Mouse (Mus musculus) E14TG2a.4 (cell line): ENCODE results near the gene 1700015F17Rik.

ENCODE experiments used
- H3K27me3 ChIP-seq: 2 replicates; pipeline ENCODE4 v1.6.1; 2014; ENCODE audit warnings: low read length, control low read depth; ENCODE audit not compliant: insufficient read depth
- H3K36me3 ChIP-seq: 2 replicates; pipeline ENCODE4 v1.6.1; 2014; ENCODE audit warnings: low read length, control low read depth; ENCODE audit not compliant: insufficient read depth
- H3K4me1 ChIP-seq: replicated peaks from 2 replicates; pipeline ENCODE4 v1.6.1; 2014; ENCODE audit warnings: low read depth, low read length, control low read depth
- H3K4me3 ChIP-seq: replicated peaks from 2 replicates; pipeline ENCODE4 v1.5.1; 2014; ENCODE audit warnings: mild to moderate bottlenecking, low read length
- H3K9me3 ChIP-seq: 2 replicates; pipeline ENCODE4 v1.6.1; 2014; ENCODE audit warnings: low read length, control low read depth
- CTCF ChIP-seq: conservative IDR thresholded peaks from 2 replicates; pipeline ENCODE4 v1.5.1; 2014; ENCODE audit warnings: low read length
- NANOG ChIP-seq: IDR thresholded peaks from 2 replicates; pipeline ENCODE4 v1.6.1; 2014; ENCODE audit warnings: borderline replicate concordance, low read length, mixed read lengths
- POU5F1 ChIP-seq: IDR thresholded peaks from 2 replicates; pipeline ENCODE4 v1.6.1; 2014; ENCODE audit warnings: low read length, borderline replicate concordance

1700015F17Rik gene

GRCm38 (mm10) chr5:5504456-5504855 is 25.5 kb upstream of the 1700015F17Rik start:
- Histone ChIP-seq H3K36me3 (peaks cover 25% of the 10 kb centered on the region), H3K4me3 (peak overlapping the region; percentile 56), H3K4me1 (peaks cover 44% of the 10 kb centered on the region), H3K9me3 (no peaks in the 10 kb centered on the region), H3K27me3 (no peaks in the 10 kb centered on the region)
- no peak for TF ChIP-seq NANOG
- no peak for TF ChIP-seq POU5F1
- TF ChIP-seq CTCF: no peak

- H3K36me3 ChIP-seq: peaks cover 25% of the 10 kb centered on the region
- no peaks in the 10 kb centered on the region for H3K9me3 ChIP-seq
These were observed 24.4 kb upstream of the 1700015F17Rik start for GRCm38 (mm10) chr5:5503381-5503780.

DNA sequence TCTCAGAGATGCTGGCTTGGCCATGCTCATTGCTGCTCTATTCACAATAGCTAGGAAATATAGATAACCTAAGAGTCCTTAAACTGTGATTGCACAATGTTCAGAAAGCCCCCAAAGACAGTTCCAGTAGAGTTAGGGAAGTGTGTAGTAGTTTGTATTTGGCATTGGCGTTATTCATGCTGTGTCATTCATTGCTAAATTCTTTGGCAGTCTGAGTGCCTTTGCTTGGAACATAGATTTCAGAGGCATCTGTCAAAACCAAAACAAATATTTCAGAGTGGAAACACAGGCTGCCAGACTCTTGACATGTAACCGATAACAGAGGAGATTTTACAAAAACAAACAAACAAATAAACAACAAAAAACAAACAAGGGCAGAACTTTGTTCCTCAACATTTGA is 22.6 kb upstream of the 1700015F17Rik start:
- no peak overlapping the region for H3K4me3 ChIP-seq
- no peaks in the 10 kb centered on the region for H3K9me3 ChIP-seq
- H3K36me3 ChIP-seq: peaks cover 8% of the 10 kb centered on the region
- TF ChIP-seq POU5F1 (no peak), CTCF (no peak), NANOG (no peak)
- H3K27me3 ChIP-seq: no peaks in the 10 kb centered on the region
- H3K4me1 ChIP-seq: peaks cover 17% of the 10 kb centered on the region

More at GRCm38 (mm10) chr5:5503381-5503780, 24.4 kb upstream of the 1700015F17Rik start:
- no peaks in the 10 kb centered on the region for H3K27me3 ChIP-seq
- H3K4me1 ChIP-seq: peaks cover 35% of the 10 kb centered on the region
- no peak overlapping the region for H3K4me3 ChIP-seq
- TF ChIP-seq CTCF (no peak), POU5F1 (no peak), NANOG (no peak)

- Histone ChIP-seq H3K4me1 (no peaks in the 10 kb centered on the region; the same call in 1 of the 2 replicates), H3K27me3 (peaks cover 3% of the 10 kb centered on the region; the same call in 1 of the 2 replicates), H3K4me3 (no peak overlapping the region), H3K36me3 (no peaks in the 10 kb centered on the region), H3K9me3 (no peaks in the 10 kb centered on the region)
- TF ChIP-seq NANOG: no peak
- no peak for TF ChIP-seq CTCF
- TF ChIP-seq POU5F1: no peak
These were observed 17.4 kb upstream of the 1700015F17Rik start for GRCm38 (mm10) chr5:5496393-5496792.

DNA sequence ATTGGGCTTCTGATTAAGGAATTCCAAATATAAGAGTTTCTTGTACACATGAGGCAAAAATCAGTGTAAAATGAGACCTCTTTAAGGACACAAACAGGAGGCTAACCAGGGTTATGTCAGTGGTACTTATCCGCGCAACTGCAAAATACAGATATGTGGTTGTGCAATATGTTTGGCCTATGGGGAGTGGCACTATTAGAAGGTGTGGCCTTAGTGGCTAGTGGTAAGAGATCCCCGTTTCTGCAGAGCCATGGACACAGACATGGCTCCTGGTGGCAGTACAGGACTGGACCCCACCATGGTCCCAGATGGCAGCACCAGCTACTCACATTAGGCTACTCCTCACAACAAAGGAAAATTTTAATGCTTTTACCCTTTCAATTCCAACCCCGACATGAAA is 16.1 kb upstream of the 1700015F17Rik start:
- H3K4me1 ChIP-seq: no peaks in the 10 kb centered on the region; the same call in 1 of the 2 replicates
- H3K36me3 ChIP-seq: no peaks in the 10 kb centered on the region
- peaks cover 3% of the 10 kb centered on the region; the same call in 1 of the 2 replicates for H3K27me3 ChIP-seq
- H3K4me3 ChIP-seq: no peak overlapping the region
- TF ChIP-seq CTCF (no peak), POU5F1 (no peak), NANOG (no peak)
- H3K9me3 ChIP-seq: no peaks in the 10 kb centered on the region

GRCm38 (mm10) chr5:5494269-5495005 is 15.5 kb upstream of the 1700015F17Rik start:
- TF ChIP-seq NANOG (no peak), CTCF (peak; percentile 70)
- Histone ChIP-seq H3K36me3 (no peaks in the 10 kb centered on the region), H3K4me3 (no peak overlapping the region), H3K27me3 (peaks cover 3% of the 10 kb centered on the region; the same call in 1 of the 2 replicates), H3K9me3 (no peaks in the 10 kb centered on the region), H3K4me1 (no peaks in the 10 kb centered on the region; the same call in 1 of the 2 replicates)

DNA sequence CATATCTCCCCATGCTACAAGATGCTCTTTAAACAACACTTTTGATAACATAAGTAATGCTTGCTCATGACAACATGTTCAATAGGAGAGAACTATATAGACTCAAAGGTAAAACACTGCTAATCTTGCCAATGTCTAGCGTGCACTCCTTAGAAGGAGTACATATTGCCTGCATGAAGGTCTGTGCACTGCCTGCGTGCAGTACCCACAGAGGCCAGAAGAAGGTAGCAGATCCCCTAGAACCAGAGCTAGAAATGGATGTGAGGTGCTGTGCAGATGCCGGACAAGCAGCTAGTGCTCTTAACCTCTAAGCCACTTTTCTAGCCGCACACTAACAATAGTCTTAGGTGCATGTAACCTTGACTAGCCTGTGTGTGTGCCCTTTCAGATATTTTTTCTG is 13.2 kb upstream of the 1700015F17Rik start:
- Histone ChIP-seq H3K4me1 (no peaks in the 10 kb centered on the region; the same call in 1 of the 2 replicates), H3K4me3 (no peak overlapping the region), H3K36me3 (no peaks in the 10 kb centered on the region), H3K9me3 (no peaks in the 10 kb centered on the region), H3K27me3 (peaks cover 3% of the 10 kb centered on the region; the same call in 1 of the 2 replicates)
- no peak for TF ChIP-seq NANOG
- TF ChIP-seq POU5F1: no peak
- peak; percentile 65 for TF ChIP-seq CTCF

DNA sequence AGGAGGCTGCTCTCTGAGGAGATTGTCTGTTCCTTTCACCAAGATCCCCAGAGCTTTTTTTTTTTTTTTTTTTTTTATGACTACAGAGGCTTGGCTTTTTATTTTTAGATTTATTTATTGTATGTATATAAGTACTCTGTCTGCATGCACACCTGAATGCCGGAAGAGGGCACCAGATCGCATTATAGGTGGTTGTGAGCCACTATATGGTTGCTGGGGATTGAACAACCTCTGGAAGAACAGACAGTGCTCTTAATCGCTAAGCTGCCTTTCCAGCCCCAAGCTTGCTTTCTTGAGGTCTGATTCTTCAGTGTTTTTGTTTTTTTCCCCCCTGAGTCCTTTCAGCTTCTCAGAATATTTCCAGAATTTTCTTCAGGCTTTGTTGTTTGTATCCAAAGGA is 7.1 kb upstream of the 1700015F17Rik start:
- peaks cover 8% of the 10 kb centered on the region for H3K4me1 ChIP-seq
- 0 out of 2 replicates have a peak, but pooled peaks have one; percentile 6 for TF ChIP-seq CTCF
- TF ChIP-seq NANOG: no peak
- TF ChIP-seq POU5F1: no peak
- no peaks in the 10 kb centered on the region for H3K36me3 ChIP-seq
- H3K4me3 ChIP-seq: no peak overlapping the region
- no peaks in the 10 kb centered on the region for H3K27me3 ChIP-seq
- no peaks in the 10 kb centered on the region for H3K9me3 ChIP-seq

GRCm38 (mm10) chr5:5483254-5483858 is 4.4 kb upstream of the 1700015F17Rik start:
- Histone ChIP-seq H3K9me3 (no peaks in the 10 kb centered on the region), H3K36me3 (no peaks in the 10 kb centered on the region), H3K4me3 (no peak overlapping the region), H3K4me1 (peaks cover 8% of the 10 kb centered on the region), H3K27me3 (no peaks in the 10 kb centered on the region)
- TF ChIP-seq CTCF: no peak
- TF ChIP-seq POU5F1: no peak
